In genomic region chr2:25264286-25264660, GRCm38 (mm10) we compare ENCODE assay signal across 8 mouse cellular contexts. TPM values are rescaled to one million over a fixed set of nuclear protein-coding genes. Genes with fewer than 3 reads are reported as not detected.
DNase-seq lines count a peak whose midpoint lies in the region; ATAC-seq and TF ChIP-seq lines count a peak whose summit lies in the region.

No protein-coding gene starts in this region.

- TF ChIP-seq POLR2A in cerebellum, adult 2 months (IDR thresholded peaks at IDR 0.05; ENCODE audit: borderline replicate concordance, insufficient read depth, low read length), result no peak
- TF ChIP-seq POLR2A in testis, adult 2 months (IDR thresholded peaks at IDR 0.05; ENCODE audit: control insufficient read depth, low read depth, low read length), result no peak

- peak overlapping the region; percentile 91 for H3K4me3 ChIP-seq in cerebellum, adult 2 months (replicated peaks; ENCODE audit: insufficient read depth, low read depth, low read length)
- peak overlapping the region; percentile 91 for H3K4me3 ChIP-seq in testis, adult 2 months (ENCODE audit: control insufficient read depth, low read depth, low read length)
- peak overlapping the region; percentile 87 for H3K4me3 ChIP-seq in liver, embryonic 15.5 days (replicated peaks)

- no peak for DNase-seq in cerebellum, adult 2 months
- DNase-seq in testis, postnatal 14 days (ENCODE audit: low spot score), result no peak
- DNase-seq in MN1 (ENCODE audit: low spot score), result no peak
- DNase-seq in layer of hippocampus, postnatal 10 days (ENCODE audit: low spot score in 2 of 2), result no peak
- DNase-seq in spleen, adult 18-20 months, result no peak

- no peaks in the 10 kb centered on the region; the same call in 1 of the 2 replicates for H3K36me3 ChIP-seq in testis, adult 2 months (ENCODE audit: control insufficient read depth, insufficient read depth, low read length)
- H3K36me3 ChIP-seq in liver, embryonic 15.5 days (replicated peaks), result peaks cover 18% of the 10 kb centered on the region

- H3K9ac ChIP-seq in liver, embryonic 15.5 days, result no peak overlapping the region

- peaks cover 27% of the 10 kb centered on the region for H3K4me1 ChIP-seq in cerebellum, adult 2 months (ENCODE audit: control insufficient read depth, insufficient read depth, low read length)
- peaks cover 24% of the 10 kb centered on the region for H3K4me1 ChIP-seq in testis, adult 2 months (ENCODE audit: control insufficient read depth, insufficient read depth, low read length)
- H3K4me1 ChIP-seq in liver, embryonic 15.5 days (replicated peaks), result peaks cover 70% of the 10 kb centered on the region

- TF ChIP-seq CTCF in cerebellum, adult 2 months (IDR thresholded peaks at IDR 0.05; ENCODE audit: borderline replicate concordance, insufficient read depth, low read depth, low read length), result no peak
- no peak for TF ChIP-seq CTCF in testis, adult 2 months (IDR thresholded peaks at IDR 0.05; ENCODE audit: control insufficient read depth, insufficient read depth, insufficient replicate concordance, low read depth, low read length)

- no peaks in the 10 kb centered on the region for H3K9me3 ChIP-seq in liver, embryonic 15.5 days (replicated peaks)

- H3K4me2 ChIP-seq in liver, embryonic 15.5 days, result peak overlapping the region; percentile 100

- no peak for ATAC-seq in cerebellum, adult (ENCODE audit: insufficient number of reproducible peaks, low FRiP score, low TSS enrichment)
- ATAC-seq in liver, embryonic 15.5 days (ENCODE audit: insufficient read depth), result no peak

- H3K27me3 ChIP-seq in cerebellum, adult 2 months (ENCODE audit: control insufficient read depth, insufficient read depth, low read length), result no peaks in the 10 kb centered on the region
- H3K27me3 ChIP-seq in testis, adult 2 months (ENCODE audit: control insufficient read depth, insufficient read depth, low read length), result no peaks in the 10 kb centered on the region
- H3K27me3 ChIP-seq in liver, embryonic 15.5 days, result 0 out of 2 replicates have a peak, but pooled peaks cover 3% of the 10 kb centered on the region

- WGBS in cerebellum, adult 2 months, result 8% methylated on average over 5 of the region's 5 CpGs
- WGBS in liver, embryonic 15.5 days (ENCODE audit: insufficient replicate concordance), result 62% methylated on average over 5 of the region's 5 CpGs

- peak overlapping the region; percentile 96 for H3K27ac ChIP-seq in cerebellum, adult 2 months (ENCODE audit: insufficient read depth, low read length)
- H3K27ac ChIP-seq in testis, adult 2 months (ENCODE audit: control insufficient read depth, insufficient read depth, low read depth, low read length), result peak overlapping the region; percentile 41; the same call in 1 of the 2 replicates
- no peak overlapping the region for H3K27ac ChIP-seq in liver, embryonic 15.5 days (replicated peaks)

RNA-seq across cellular contexts. Expression of gene Tprn, which starts 1.9 kb away (rescaled TPM):
- 91.0 and 96.9 TPM in 2 replicates for polyA plus RNA-seq in cerebellum, adult 2 months (2012; rRNA removed)
- polyA plus RNA-seq in testis, adult 2 months (2012; rRNA removed), result 357 and 363 TPM in 2 replicates
- 3.9 and 5.4 TPM in 2 replicates for polyA plus RNA-seq in liver, embryonic 15.5 days (2015; fragmentation: Nextera tagmentation; extraction: Ambion mirVana)
- total RNA-seq in layer of hippocampus, postnatal 10 days (2021), result 10 to 100 TPM; 13.9 to 14.0 TPM

RNA-seq across cellular contexts. Expression of gene Ssna1, which starts 8.0 kb away (rescaled TPM):
- 74.5 and 75.9 TPM in 2 replicates for polyA plus RNA-seq in cerebellum, adult 2 months (2012; rRNA removed)
- polyA plus RNA-seq in testis, adult 2 months (2012; rRNA removed), result 54.9 and 64.2 TPM in 2 replicates
- 116 and 124 TPM in 2 replicates for polyA plus RNA-seq in liver, embryonic 15.5 days (2015; fragmentation: Nextera tagmentation; extraction: Ambion mirVana)
- 10 to 100 TPM; 77.2 to 83.4 TPM for total RNA-seq in layer of hippocampus, postnatal 10 days (2021)

RNA-seq across cellular contexts. Expression of gene Anapc2, which starts 8.0 kb away (rescaled TPM):
- 103 TPM in 2 replicates for polyA plus RNA-seq in cerebellum, adult 2 months (2012; rRNA removed)
- polyA plus RNA-seq in testis, adult 2 months (2012; rRNA removed), result 29.3 and 32.3 TPM in 2 replicates
- 41.7 and 45.0 TPM in 2 replicates for polyA plus RNA-seq in liver, embryonic 15.5 days (2015; fragmentation: Nextera tagmentation; extraction: Ambion mirVana)
- total RNA-seq in layer of hippocampus, postnatal 10 days (2021), result 10 to 100 TPM; 82.8 to 85.3 TPM

RNA-seq across cellular contexts. Expression of gene Tmem203, which starts 9.0 kb away (rescaled TPM):
- 31.9 and 33.4 TPM in 2 replicates for polyA plus RNA-seq in cerebellum, adult 2 months (2012; rRNA removed)
- polyA plus RNA-seq in testis, adult 2 months (2012; rRNA removed), result 63.3 and 69.3 TPM in 2 replicates
- 11.9 and 12.5 TPM in 2 replicates for polyA plus RNA-seq in liver, embryonic 15.5 days (2015; fragmentation: Nextera tagmentation; extraction: Ambion mirVana)
- total RNA-seq in layer of hippocampus, postnatal 10 days (2021), result 10 to 100 TPM; 35.6 to 39.1 TPM

RNA-seq across cellular contexts. Expression of gene AL732309.1, which starts 17.6 kb away (rescaled TPM):
- 12.5 and 14.1 TPM in 2 replicates for polyA plus RNA-seq in cerebellum, adult 2 months (2012; rRNA removed)
- 7.0 and 7.9 TPM in 2 replicates for polyA plus RNA-seq in testis, adult 2 months (2012; rRNA removed)
- polyA plus RNA-seq in liver, embryonic 15.5 days (2015; fragmentation: Nextera tagmentation; extraction: Ambion mirVana), result 1.7 and 1.9 TPM in 2 replicates
- 1 to 10 TPM in 1 of 2 experiments, under 1 TPM in 1; 0.45 to 4.0 TPM for total RNA-seq in layer of hippocampus, postnatal 10 days (2021)

Comparison
In these comparisons a context has a peak if more than half of its experiments do, and no peak if none do; other contexts are left out.
1. RNA of gene Tprn, which starts 1.9 kb away (polyA plus RNA-seq): 357 to 363 TPM in testis, adult 2 months and 91.0 to 96.9 TPM in cerebellum, adult 2 months; 3.9 to 5.4 TPM in liver, embryonic 15.5 days; every median in the first group is over 10 times any median in the second.
2. Peak in every context shown above with its lines, with median percentiles within 50 percentile points of each other: H3K4me3 ChIP-seq.